Mouse (Mus musculus) kidney, adult 18-20 months (tissue): ENCODE data around the gene Kdm4b.

Experiments
- DNase-seq: peaks from one replicate; pipeline ENCODE4 v3.0.0; 2021

Kdm4b gene

DNA sequence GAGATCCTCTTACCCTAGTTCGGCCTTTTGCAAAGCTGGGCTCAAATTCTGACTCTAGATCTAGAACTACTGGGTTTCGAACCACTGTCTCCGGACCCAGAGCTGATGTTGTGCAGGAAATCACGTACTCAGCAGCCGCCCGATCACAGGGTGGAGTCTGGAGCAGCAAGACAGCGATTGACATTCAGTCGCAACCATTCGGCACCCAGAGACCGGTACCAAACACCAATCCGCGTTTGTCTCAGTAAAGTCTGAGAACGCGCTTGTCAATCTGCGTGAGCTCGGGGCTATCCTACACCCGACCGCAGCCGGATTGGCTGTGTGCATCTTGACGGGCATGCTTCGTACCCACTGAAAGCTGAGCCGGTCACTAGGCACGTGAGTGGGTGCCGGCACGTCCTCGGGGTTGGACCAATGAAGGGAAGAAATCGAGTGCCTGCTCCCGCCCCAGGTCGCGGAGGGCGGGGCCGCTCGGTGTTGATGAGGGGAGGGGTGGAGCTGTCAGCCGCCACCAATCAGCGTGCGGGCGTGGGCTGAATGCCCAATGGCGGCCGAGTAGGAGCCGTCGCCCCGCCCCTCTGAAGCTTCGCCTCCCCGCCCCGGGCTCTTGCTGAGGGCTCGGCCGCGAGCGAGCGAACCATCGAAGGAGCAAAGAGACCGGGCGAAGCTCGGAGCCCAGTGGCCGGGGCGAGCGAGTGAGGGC, at the start of gene Kdm4b:
Kdm4b (plus strand) TSS at position 613 of the 703 bp plus-strand sequence.
- DNase-seq: peak; percentile 97

GRCm38 (mm10) chr17:56276643-56277566, 49.0 kb upstream of the Kdm4b start, which contains the start of gene Ticam1:
TSS of gene Ticam1 (minus strand) at chr17:56276786.
- DNase-seq: peak; percentile 90

GRCm38 (mm10) chr17:56277567-56277893, 48.3 kb upstream of the Kdm4b start:
- no peak for DNase-seq

DNA sequence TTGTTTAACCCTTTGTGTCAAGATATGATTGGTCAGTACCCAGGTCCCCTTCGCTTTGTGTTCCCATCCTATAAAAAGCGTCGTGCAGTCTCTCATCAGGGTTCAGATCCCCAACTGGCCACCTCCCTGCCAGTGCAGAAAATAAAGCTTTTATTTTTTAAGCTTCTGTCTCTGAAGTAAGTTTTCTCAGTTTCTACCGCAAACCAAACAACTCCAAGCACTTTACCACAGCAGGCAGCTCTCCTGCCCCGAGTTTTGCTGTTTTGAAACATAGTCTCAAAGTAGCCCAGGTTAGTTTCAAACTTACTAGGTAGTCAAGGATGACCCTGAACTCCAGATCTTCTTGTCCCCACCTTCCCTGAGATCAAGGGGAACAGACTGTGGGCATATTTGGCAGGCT, 47.5 kb upstream of the Kdm4b start:
- no peak for DNase-seq

DNA sequence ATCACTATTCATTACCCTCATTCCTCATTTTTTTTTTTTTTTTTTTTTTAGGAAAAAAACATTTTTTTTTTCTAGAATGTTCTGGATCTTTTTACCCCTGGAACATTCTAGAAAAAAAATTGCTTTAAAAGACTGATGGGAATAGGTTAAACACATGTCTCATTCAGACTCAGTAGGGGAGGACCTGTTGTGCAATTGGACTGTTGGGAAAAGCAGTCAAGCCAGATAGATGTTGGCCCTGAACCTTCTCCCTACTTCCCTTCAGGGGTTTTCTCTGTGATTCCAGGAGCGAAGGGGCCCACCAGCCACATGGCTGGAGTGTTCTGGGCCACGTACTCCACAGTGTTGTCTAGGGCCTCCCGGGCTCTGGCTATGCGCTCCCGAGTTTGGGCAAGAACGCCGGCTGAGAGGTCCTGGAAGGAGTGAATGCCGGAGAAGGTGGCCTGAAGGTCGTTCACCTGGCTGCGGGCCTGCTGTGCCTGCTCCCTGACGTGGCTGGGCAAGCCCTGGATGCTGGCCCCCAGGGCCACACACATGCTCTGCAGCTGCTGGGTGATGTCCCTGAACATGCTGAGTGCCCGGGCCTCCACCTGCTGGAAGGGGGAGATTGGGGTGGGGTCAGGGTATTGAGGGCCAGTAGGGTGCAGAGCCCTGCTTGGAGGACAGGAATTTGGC, 46.2 kb upstream of the Kdm4b start:
- DNase-seq: peak; percentile 69

GRCm38 (mm10) chr17:56281193-56281592, 44.7 kb upstream of the Kdm4b start:
- no peak for DNase-seq

GRCm38 (mm10) chr17:56282802-56283201, 43.1 kb upstream of the Kdm4b start:
- DNase-seq: no peak

GRCm38 (mm10) chr17:56283316-56283715, 42.5 kb upstream of the Kdm4b start:
- no peak for DNase-seq

DNA sequence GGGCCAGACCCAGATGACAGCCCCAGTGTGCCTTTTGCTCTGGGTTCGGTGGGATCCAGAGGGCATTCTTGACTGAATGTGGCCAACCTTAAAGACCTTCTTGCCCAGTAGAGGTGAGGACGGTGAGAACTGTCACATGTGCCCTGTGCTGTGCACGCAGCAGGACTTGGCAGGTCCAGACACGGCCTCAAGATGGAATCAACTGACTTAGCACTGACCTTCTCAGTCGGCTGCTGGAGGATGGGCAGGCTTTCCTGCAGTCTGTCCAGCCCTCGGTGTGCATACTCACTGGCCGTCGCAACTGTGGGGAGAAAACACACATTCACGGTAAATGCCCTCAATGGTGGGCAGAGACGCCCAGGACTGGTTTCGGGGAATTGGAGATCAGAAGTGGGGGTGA, 39.9 kb upstream of the Kdm4b start:
- DNase-seq: no peak

GRCm38 (mm10) chr17:56287830-56288229, 38.0 kb upstream of the Kdm4b start:
- peak; percentile 62 for DNase-seq

GRCm38 (mm10) chr17:56288866-56289265, 37.0 kb upstream of the Kdm4b start:
- no peak for DNase-seq

- peak; percentile 53 for DNase-seq
Measured at GRCm38 (mm10) chr17:56289371-56290331, 36.2 kb upstream of the Kdm4b start.

GRCm38 (mm10) chr17:56290388-56291170, 35.3 kb upstream of the Kdm4b start:
- DNase-seq: peak; percentile 99

DNA sequence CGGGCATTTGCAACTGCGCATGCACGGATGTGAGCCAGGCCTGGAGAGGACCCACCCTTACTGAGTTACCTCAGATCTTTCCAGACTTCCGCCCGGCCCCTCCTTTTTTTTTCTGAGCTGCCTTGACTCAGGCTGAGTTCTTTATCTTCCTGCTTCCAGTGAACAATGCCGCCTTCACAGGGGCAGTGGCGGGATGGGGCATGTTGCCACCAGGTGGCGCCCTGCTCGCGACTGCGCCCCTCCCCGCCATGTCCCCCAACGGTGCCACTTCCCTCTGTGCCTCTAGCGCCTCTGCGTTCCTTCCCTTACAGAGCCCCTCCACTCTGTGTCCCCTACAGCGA, 34.7 kb upstream of the Kdm4b start:
- peak; percentile 88 for DNase-seq

- no peak for DNase-seq
Measured at GRCm38 (mm10) chr17:56291826-56292475, 33.9 kb upstream of the Kdm4b start.

GRCm38 (mm10) chr17:56292531-56293222, 33.2 kb upstream of the Kdm4b start, which contains the start of gene Plin3:
TSS of gene Plin3 (minus strand) at chr17:56292873.
- DNase-seq: no peak

GRCm38 (mm10) chr17:56293291-56293690, 32.6 kb upstream of the Kdm4b start:
- no peak for DNase-seq

DNA sequence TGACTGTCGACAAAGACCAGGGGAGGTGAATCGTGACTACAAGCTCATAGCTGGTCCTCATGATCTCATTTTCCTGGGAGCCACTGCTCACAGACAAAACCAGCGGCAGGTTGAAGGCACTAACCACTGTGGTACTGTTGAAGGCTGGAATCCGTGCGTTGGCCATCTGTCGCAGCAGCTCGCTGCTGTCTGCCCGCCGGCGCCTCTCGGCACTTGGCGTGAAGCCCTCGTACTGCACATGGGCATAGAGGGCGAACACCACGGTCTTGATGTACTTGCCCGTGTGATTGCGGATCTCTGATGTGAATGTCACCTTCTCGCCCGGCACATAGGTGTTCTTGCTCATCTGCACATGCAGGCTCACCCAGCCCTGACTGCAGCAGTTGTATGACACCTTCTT, 31.6 kb upstream of the Kdm4b start:
- DNase-seq: no peak

DNA sequence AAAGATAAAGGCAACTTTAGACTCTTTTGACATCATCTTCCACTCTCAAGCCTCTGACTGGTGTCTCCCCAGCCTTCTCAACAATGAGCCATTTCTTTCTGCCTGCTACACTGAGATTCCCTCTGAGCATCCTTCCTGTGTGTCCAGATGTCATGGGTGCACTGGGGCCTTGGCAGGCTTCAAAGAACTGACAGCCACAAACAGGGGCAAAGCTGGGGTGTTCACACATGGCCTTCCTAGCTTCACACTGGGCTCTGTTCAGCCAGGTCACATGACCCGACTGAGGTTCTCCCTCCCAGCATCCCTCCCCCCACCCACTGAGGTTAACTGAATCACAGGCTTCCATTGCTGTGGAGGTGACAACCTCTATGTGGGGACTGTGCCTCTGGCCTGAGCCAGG, 29.7 kb upstream of the Kdm4b start:
- DNase-seq: no peak

DNA sequence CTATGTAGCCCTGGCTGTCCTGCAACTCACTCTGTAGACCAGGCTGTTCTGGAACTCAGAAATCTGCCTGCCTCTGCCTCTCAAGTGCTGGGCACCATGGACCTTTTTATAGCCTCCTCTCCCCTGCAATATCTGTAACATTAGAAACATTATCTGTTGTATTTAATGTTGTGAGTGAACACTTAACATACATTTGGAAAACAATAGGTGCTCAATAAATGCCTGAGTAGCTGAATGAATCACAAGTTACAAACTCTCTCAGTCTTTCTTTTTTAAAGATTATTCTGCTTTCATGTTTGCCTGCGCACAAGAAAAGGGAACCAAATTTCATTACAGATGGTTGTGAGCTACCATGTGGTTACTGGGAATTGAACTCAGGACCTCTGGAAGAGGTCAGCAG, 27.6 kb upstream of the Kdm4b start:
- no peak for DNase-seq
